Mouse (Mus musculus) lung, embryonic 14.5 days (tissue): ENCODE measurements around the gene Kif13a. TPM values are rescaled to one million over a fixed set of nuclear protein-coding genes. Genes with fewer than 3 reads are reported as not detected.

Experiments used
- ATAC-seq: fragments of 200-750 bp; cut with Nextera tagmentation; 2 replicates; pipeline ENCODE4 v1.8.0; 2017; ENCODE audit warnings: mild to moderate bottlenecking, moderate TSS enrichment, moderate library complexity; ENCODE audit not compliant: insufficient read depth
- DNase-seq: peaks from one replicate; pipeline ENCODE4 v3.0.0-alpha.2; 2015
- H3K27ac ChIP-seq: fragments of 300-500 bp; sonication (generic); 2 replicates; pipeline ENCODE4 v1.5.1; 2014; ENCODE audit warnings: low read depth, mild to moderate bottlenecking, moderate library complexity
- H3K27me3 ChIP-seq: fragments of 300-500 bp; sonication (generic); 2 replicates; pipeline ENCODE4 v1.6.1; 2014; ENCODE audit warnings: low read length, control low read depth; ENCODE audit not compliant: insufficient read depth
- H3K36me3 ChIP-seq: fragments of 300-500 bp; sonication (generic); 2 replicates; pipeline ENCODE4 v1.6.1; 2014; ENCODE audit warnings: control low read depth; ENCODE audit not compliant: insufficient read depth
- H3K4me1 ChIP-seq: fragments of 300-500 bp; sonication (generic); 2 replicates; pipeline ENCODE4 v1.6.1; 2014; ENCODE audit warnings: antibody characterized with exemption, control low read depth; ENCODE audit not compliant: insufficient read depth
- H3K4me2 ChIP-seq: fragments of 300-500 bp; sonication (generic); 2 replicates; pipeline ENCODE4 v1.6.1; 2014; ENCODE audit warnings: mild to moderate bottlenecking
- H3K4me3 ChIP-seq: fragments of 300-500 bp; sonication (generic); 2 replicates; pipeline ENCODE4 v1.5.1; 2014; ENCODE audit warnings: low read depth, low read length
- H3K9ac ChIP-seq: fragments of 300-500 bp; sonication (generic); 2 replicates; pipeline ENCODE4 v1.6.1; 2014
- H3K9me3 ChIP-seq: fragments of 300-500 bp; sonication (generic); 2 replicates; pipeline ENCODE4 v1.6.1; 2016; ENCODE audit warnings: low read depth, low read length, control low read depth
- CTCF ChIP-seq: IDR thresholded peaks from 2 replicates; pipeline ENCODE4 v1.5.1; 2016; ENCODE audit warnings: antibody characterized with exemption, low read depth
- WGBS: fragments of 180-500 bp; shearing (Covaris S2); extraction: QIAGEN DNeasy Blood & Tissue Kit; methylation state at CpG from one replicate; pipeline ENCODE4 v1.1.7; 2014; 5-methylcytosine and 5-hydroxymethylcytosine counted together
- polyA plus RNA-seq: library from polyadenylated mRNA; unstranded; fragments of >200 nt; fragmentation: Nextera tagmentation; extraction: Ambion mirVana; gene quantifications from 2 replicates; pipeline ENCODE4 v1.2.1, GENCODE M21; 2014

Gene Kif13a
- polyA plus RNA-seq, 1 experiment from 2014 or later, result 40.4 TPM

GRCm38 (mm10) chr13:46839236-46839635 is 90.4 kb downstream of the Kif13a start:
- ATAC-seq (no peak), DNase-seq (no peak)
- Histone ChIP-seq H3K27me3 (no peaks in the 10 kb centered on the region), H3K4me2 (no peak overlapping the region), H3K9me3 (no peaks in the 10 kb centered on the region), H3K27ac (no peak overlapping the region), H3K4me3 (no peak overlapping the region), H3K4me1 (no peaks in the 10 kb centered on the region; the same call in 1 of the 2 replicates), H3K9ac (no peak overlapping the region), H3K36me3 (no peaks in the 10 kb centered on the region)
- no peak for TF ChIP-seq CTCF
- WGBS, result 82% methylated on average over 3 of the region's 3 CpGs

- H3K4me1 ChIP-seq, result no peaks in the 10 kb centered on the region; the same call in 1 of the 2 replicates
- H3K27me3 ChIP-seq, result no peaks in the 10 kb centered on the region
- peak; percentile 66 for TF ChIP-seq CTCF
- WGBS, result 59% methylated on average over 2 of the region's 2 CpGs
- H3K9ac ChIP-seq, result no peak overlapping the region
- no peak overlapping the region for H3K4me3 ChIP-seq
- DNase-seq (peak; percentile 76), ATAC-seq (no peak)
- no peaks in the 10 kb centered on the region for H3K9me3 ChIP-seq
- no peaks in the 10 kb centered on the region for H3K36me3 ChIP-seq
- no peak overlapping the region for H3K27ac ChIP-seq
- no peak overlapping the region for H3K4me2 ChIP-seq
These were observed 91.1 kb downstream of the Kif13a start for GRCm38 (mm10) chr13:46838551-46838950.

- Histone ChIP-seq H3K4me3 (no peak overlapping the region), H3K9ac (no peak overlapping the region), H3K4me2 (no peak overlapping the region), H3K27ac (no peak overlapping the region), H3K27me3 (no peaks in the 10 kb centered on the region), H3K36me3 (peaks cover 16% of the 10 kb centered on the region), H3K9me3 (no peaks in the 10 kb centered on the region), H3K4me1 (no peaks in the 10 kb centered on the region; the same call in 1 of the 2 replicates)
- 75% methylated on average over 11 of the region's 11 CpGs for WGBS
- no peak for DNase-seq
- no peak for TF ChIP-seq CTCF
- ATAC-seq, result no peak
These were observed 94.3 kb downstream of the Kif13a start for GRCm38 (mm10) chr13:46835351-46835750.

- 85% methylated on average over 10 of the region's 10 CpGs for WGBS
- Histone ChIP-seq H3K9me3 (no peaks in the 10 kb centered on the region), H3K27me3 (no peaks in the 10 kb centered on the region), H3K9ac (no peak overlapping the region), H3K4me3 (no peak overlapping the region), H3K4me2 (no peak overlapping the region), H3K27ac (no peak overlapping the region), H3K4me1 (no peaks in the 10 kb centered on the region; the same call in 1 of the 2 replicates), H3K36me3 (peaks cover 21% of the 10 kb centered on the region)
- ATAC-seq (no peak; the same call in 1 of the 2 replicates), DNase-seq (no peak)
- no peak for TF ChIP-seq CTCF
These were observed 94.9 kb downstream of the Kif13a start for GRCm38 (mm10) chr13:46834805-46835204.

GRCm38 (mm10) chr13:46833586-46833985 is 96.1 kb downstream of the Kif13a start:
- no peak for ATAC-seq
- WGBS, result 91% methylated on average over 5 of the region's 5 CpGs
- H3K9me3 ChIP-seq, result no peaks in the 10 kb centered on the region
- no peak overlapping the region for H3K4me2 ChIP-seq
- TF ChIP-seq CTCF, result no peak
- no peak for DNase-seq
- H3K4me1 ChIP-seq, result no peaks in the 10 kb centered on the region; the same call in 1 of the 2 replicates
- no peak overlapping the region for H3K9ac ChIP-seq
- H3K4me3 ChIP-seq, result no peak overlapping the region
- H3K27me3 ChIP-seq, result no peaks in the 10 kb centered on the region
- H3K36me3 ChIP-seq, result peaks cover 29% of the 10 kb centered on the region
- H3K27ac ChIP-seq, result no peak overlapping the region

- Histone ChIP-seq H3K36me3 (peaks cover 35% of the 10 kb centered on the region), H3K4me1 (no peaks in the 10 kb centered on the region; the same call in 1 of the 2 replicates), H3K27ac (no peak overlapping the region), H3K4me3 (no peak overlapping the region), H3K4me2 (no peak overlapping the region), H3K9ac (no peak overlapping the region), H3K27me3 (no peaks in the 10 kb centered on the region), H3K9me3 (no peaks in the 10 kb centered on the region)
- TF ChIP-seq CTCF, result peak; percentile 66
- ATAC-seq (no peak), DNase-seq (peak; percentile 48)
- 70% methylated on average over 3 of the region's 3 CpGs for WGBS
These were observed 96.7 kb downstream of the Kif13a start for GRCm38 (mm10) chr13:46832956-46833355.

GRCm38 (mm10) chr13:46823271-46823670 is 106.4 kb downstream of the Kif13a start:
- 95% methylated on average over 4 of the region's 4 CpGs for WGBS
- H3K4me1 ChIP-seq, result no peaks in the 10 kb centered on the region
- no peak overlapping the region for H3K4me2 ChIP-seq
- H3K9ac ChIP-seq, result no peak overlapping the region
- peaks cover 57% of the 10 kb centered on the region for H3K36me3 ChIP-seq
- ATAC-seq (no peak), DNase-seq (no peak)
- TF ChIP-seq CTCF, result no peak
- no peak overlapping the region for H3K27ac ChIP-seq
- H3K27me3 ChIP-seq, result no peaks in the 10 kb centered on the region
- no peaks in the 10 kb centered on the region for H3K9me3 ChIP-seq
- no peak overlapping the region for H3K4me3 ChIP-seq

GRCm38 (mm10) chr13:46822200-46822599 is 107.5 kb downstream of the Kif13a start:
- H3K27ac ChIP-seq, result no peak overlapping the region
- no peak overlapping the region for H3K9ac ChIP-seq
- no peaks in the 10 kb centered on the region for H3K4me1 ChIP-seq
- no peak for TF ChIP-seq CTCF
- DNase-seq, result no peak
- H3K27me3 ChIP-seq, result no peaks in the 10 kb centered on the region
- WGBS, result 74% methylated on average over 8 of the region's 8 CpGs
- H3K9me3 ChIP-seq, result no peaks in the 10 kb centered on the region
- H3K36me3 ChIP-seq, result peaks cover 55% of the 10 kb centered on the region
- no peak overlapping the region for H3K4me3 ChIP-seq
- no peak for ATAC-seq
- no peak overlapping the region for H3K4me2 ChIP-seq
